Mouse (Mus musculus): ENCODE data around the gene Cck.

DNA sequence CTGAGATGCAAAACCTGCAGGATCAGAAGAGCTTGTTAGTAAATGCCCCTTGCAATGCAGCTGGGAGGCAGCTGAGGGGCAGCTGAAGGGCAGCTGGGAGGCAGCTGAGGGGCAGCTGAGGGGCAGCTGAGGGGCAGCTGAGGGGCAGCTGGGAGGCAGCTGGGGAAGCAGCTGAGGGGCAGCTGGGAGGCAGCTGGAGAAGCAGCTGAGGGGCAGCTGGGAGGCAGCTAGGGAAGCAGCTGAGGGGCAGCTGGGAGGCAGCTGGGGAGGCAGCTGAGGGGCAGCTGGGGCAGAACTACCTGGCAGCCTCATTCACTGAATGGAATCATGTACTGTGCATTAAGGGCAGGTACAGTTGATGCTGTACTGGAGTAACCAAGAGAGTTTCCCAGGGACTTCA, 46.0 kb upstream of the Cck start:
- TF ChIP-seq POLR2A (IDR thresholded peaks at IDR 0.05; ENCODE audit: insufficient read depth, low read depth, low read length) (no peak), CTCF (IDR thresholded peaks at IDR 0.05; ENCODE audit: insufficient read depth, low read depth, low read length) (no peak)
